Mouse (Mus musculus) ES-E14 (cell line): Measurements from ENCODE around the gene Pip4k2a.

Experiments used
- CHD2 ChIP-seq: IDR thresholded peaks from 2 replicates; pipeline ENCODE4 v1.6.1; 2014; ENCODE audit warnings: mild to moderate bottlenecking, low read depth, low read length, inconsistent platforms
- ZC3H11A ChIP-seq: IDR thresholded peaks from 2 replicates; pipeline ENCODE4 v1.6.1; 2012; ENCODE audit warnings: low read depth, mild to moderate bottlenecking, inconsistent platforms, low read length, borderline replicate concordance
- ZNF384 ChIP-seq: IDR thresholded peaks from 2 replicates; pipeline ENCODE4 v1.6.1; 2012; ENCODE audit warnings: low read depth, low read length, inconsistent platforms

GRCm38 (mm10) chr2:18943930-18944329 lies 54.0 kb downstream of the Pip4k2a start:
- TF ChIP-seq ZC3H11A (no peak), ZNF384 (no peak), CHD2 (no peak)
